Mouse (Mus musculus) thymus, adult 2 months (tissue): ENCODE results near the gene Glod4.

Source experiments
- CTCF ChIP-seq: fragments of 200-500 bp; IDR thresholded peaks from 2 replicates; pipeline ENCODE4 v1.5.1; 2012; ENCODE audit warnings: mild to moderate bottlenecking, control low read depth, low read length, moderate library complexity, borderline replicate concordance; ENCODE audit not compliant: control insufficient read depth, poor library complexity, insufficient read depth; ENCODE audit errors: extremely low read depth
- POLR2A ChIP-seq: fragments of 200-500 bp; IDR thresholded peaks from 2 replicates; pipeline ENCODE4 v1.6.1; 2012; ENCODE audit warnings: mild to moderate bottlenecking, low read length, control low read depth, moderate library complexity; ENCODE audit not compliant: control insufficient read depth, poor library complexity, insufficient read depth; ENCODE audit errors: extremely low read depth

GRCm38 (mm10) chr11:76285431-76286075 is 42.0 kb upstream of the Glod4 start:
- TF ChIP-seq CTCF (no peak), POLR2A (no peak)
